Mouse (Mus musculus): ENCODE data around the gene Ccnc. TPM values are rescaled to one million over a fixed set of nuclear protein-coding genes. Genes with fewer than 3 reads are reported as not detected.
A peak's percentile ranks its signal among the peaks of the same experiment; 100 is the strongest.

Gene Ccnc
- total RNA-seq, 1 experiment from 2014 or later: 32.1 TPM

DNA sequence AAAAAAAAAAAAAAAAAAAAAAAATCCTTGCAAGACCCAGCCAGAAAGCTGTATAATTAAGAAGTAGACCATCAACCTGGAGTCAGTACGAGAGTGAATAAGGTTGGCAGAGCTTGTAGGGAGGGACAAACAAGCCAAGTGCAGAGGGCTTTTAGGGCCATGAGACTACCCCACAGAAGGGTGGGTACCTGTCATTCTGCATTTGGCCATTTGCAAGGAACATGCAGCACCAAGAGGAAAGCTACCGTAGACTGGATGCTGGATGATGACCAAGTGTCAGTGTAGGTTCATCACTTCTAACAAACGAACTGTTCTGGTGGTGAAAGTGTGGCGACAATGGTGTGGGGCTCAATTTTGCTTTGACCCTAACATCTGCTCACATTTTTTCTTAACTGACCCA, 62.3 kb downstream of the Ccnc start:
- no peak for ATAC-seq (replicated peaks; ENCODE audit: low read depth, poor library complexity, severe bottlenecking)

DNA sequence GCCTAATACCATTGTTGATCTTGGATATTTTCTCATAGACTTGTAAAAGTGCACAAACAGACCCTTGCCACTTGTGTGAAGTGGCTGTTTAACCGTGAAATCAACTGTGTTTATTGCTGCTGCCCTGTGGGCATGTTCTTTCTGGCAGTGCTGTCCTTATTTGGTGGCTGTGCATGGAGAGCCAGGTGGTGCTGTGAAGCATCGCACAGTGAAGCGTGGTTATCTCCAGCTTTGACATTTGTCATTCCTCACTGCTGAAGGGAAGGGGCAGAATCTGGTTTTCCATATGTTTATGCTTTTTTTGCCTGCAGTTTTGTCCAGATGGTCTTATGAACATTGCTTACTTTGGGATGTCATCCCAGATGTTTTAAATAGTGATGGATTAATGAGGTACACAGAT, 66.1 kb downstream of the Ccnc start:
- ATAC-seq (replicated peaks; ENCODE audit: low read depth, poor library complexity, severe bottlenecking): no peak

DNA sequence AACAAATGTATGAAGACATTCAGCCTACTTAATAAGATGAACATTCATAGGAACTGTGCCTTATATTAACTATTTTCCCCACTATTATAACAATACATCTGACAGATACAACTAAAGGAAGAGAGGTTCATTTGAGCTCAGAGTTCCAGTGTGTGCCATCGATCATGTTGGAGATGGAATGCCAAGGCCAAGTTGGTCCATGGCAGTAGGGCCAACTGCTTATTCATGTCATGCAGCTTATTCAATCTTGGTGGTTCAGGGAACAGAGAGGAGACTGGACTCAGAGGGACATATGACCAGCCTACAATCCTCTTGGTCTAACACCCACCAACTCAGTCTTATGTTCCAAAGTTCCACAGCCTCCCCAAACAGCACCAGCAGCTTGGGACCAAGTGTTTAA, 73.5 kb downstream of the Ccnc start:
- ATAC-seq (replicated peaks; ENCODE audit: low read depth, poor library complexity, severe bottlenecking): no peak

DNA sequence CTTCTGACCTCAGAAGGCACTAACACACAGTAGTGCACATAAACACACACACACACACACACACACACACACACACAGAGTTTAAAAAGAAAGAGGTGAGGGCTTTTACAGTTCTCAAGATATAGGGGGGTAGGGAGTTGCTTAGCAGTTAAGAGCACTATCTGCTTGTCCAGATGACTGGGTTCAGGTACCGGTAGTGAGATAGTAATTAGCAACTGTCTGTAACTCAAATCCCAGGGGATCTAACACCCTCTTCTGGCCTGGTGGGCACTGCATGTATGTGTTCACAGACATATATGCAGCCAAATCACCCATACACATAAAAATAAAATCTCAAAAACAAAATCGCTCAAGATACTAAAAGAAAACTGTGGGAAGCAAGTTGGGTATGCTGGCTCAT, 74.1 kb downstream of the Ccnc start:
- peak; percentile 60 for ATAC-seq (replicated peaks; ENCODE audit: low read depth, poor library complexity, severe bottlenecking)

DNA sequence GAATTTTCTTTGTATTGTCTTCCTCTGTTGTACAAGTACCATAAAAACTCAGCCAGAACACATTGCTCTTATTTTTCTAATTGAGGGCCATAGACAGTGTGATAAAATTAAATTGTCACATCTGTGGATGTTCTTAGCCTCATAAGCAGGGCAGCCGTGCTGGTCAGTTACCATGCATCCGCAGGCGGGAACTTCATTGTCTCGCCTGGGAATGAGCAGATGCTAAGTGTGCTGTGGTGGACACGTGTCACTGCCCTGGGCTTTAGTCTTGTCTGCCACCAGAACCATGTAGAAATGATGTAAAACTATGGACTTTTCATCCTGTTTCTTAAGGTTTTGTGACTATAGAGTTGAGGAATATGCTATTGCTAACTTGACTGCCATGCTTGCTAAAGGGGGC, 79.7 kb downstream of the Ccnc start:
- no peak for ATAC-seq (replicated peaks; ENCODE audit: low read depth, poor library complexity, severe bottlenecking)

Other genes starting within 250 kb of the Ccnc start
- not detected in 2 replicates for gene Prdm13, start 41.7 kb upstream of the Ccnc start, total RNA-seq (2017)
- 17.6 and 29.0 TPM in 2 replicates for gene Usp45, start 39.5 kb downstream of the Ccnc start, total RNA-seq (2017)
- 5.3 and 6.9 TPM in 2 replicates for gene Tstd3, start 39.5 kb downstream of the Ccnc start, total RNA-seq (2017)
- 115 and 116 TPM in 2 replicates for gene Pnisr, start 119.9 kb downstream of the Ccnc start, total RNA-seq (2017)
- 11.1 and 15.5 TPM in 2 replicates for gene Coq3, start 152.0 kb downstream of the Ccnc start, total RNA-seq (2017)
- not detected in 2 replicates for gene Faxc, start 203.6 kb downstream of the Ccnc start, total RNA-seq (2017)